8 mouse cellular contexts compared by ENCODE assay signal in genomic region chr16:23225069-23225721, GRCm38 (mm10). TPM values are rescaled to one million over a fixed set of nuclear protein-coding genes. Genes with fewer than 3 reads are reported as not detected.
DNase-seq lines count a peak whose midpoint lies in the region; ATAC-seq and TF ChIP-seq lines count a peak whose summit lies in the region.

No protein-coding gene starts in this region.

- intact Hi-C loops in left cerebral cortex, adult 2 months (cut with DNase I) = loop anchor here (2.0 kb wide), 2 partner anchors 74 to 178 kb away; no protein-coding TSS in a partner anchor

- TF ChIP-seq CTCF in left cerebral cortex, adult 2 months (IDR thresholded peaks at IDR 0.05) = no peak
- no peak for TF ChIP-seq CTCF in hindbrain, postnatal 0 days (IDR thresholded peaks at IDR 0.05; ENCODE audit: low read depth)
- TF ChIP-seq CTCF in thymus, adult 2 months (IDR thresholded peaks at IDR 0.05; ENCODE audit: borderline replicate concordance, control insufficient read depth, extremely low read depth, insufficient read depth, low read length, poor library complexity) = no peak

- peak overlapping the region; percentile 91 for H3K27ac ChIP-seq in left cerebral cortex, adult 2 months
- peak overlapping the region; percentile 59 for H3K27ac ChIP-seq in hindbrain, postnatal 0 days
- peak overlapping the region; percentile 70 for H3K27ac ChIP-seq in liver, embryonic 11.5 days (ENCODE audit: low read depth, low read length)
- peak overlapping the region; percentile 80 for H3K27ac ChIP-seq in thymus, adult 2 months (ENCODE audit: control insufficient read depth, insufficient read depth, low read length)

- H3K9me3 ChIP-seq in hindbrain, postnatal 0 days (ENCODE audit: low read length) = no peaks in the 10 kb centered on the region
- no peaks in the 10 kb centered on the region for H3K9me3 ChIP-seq in liver, embryonic 11.5 days (ENCODE audit: control insufficient read depth, low read length)

- WGBS in hindbrain, postnatal 0 days = under 1% methylated on average over 42 of the region's 46 CpGs
- WGBS in liver, embryonic 11.5 days = under 1% methylated on average over 42 of the region's 46 CpGs
- under 1% methylated on average over 46 of the region's 46 CpGs for WGBS in thymus, adult 2 months

- H3K9ac ChIP-seq in hindbrain, postnatal 0 days (replicated peaks; ENCODE audit: low read length) = peak overlapping the region; percentile 67
- H3K9ac ChIP-seq in liver, embryonic 11.5 days (ENCODE audit: low read depth, low read length) = peak overlapping the region; percentile 74

- H3K79me2 ChIP-seq in myocyte (ENCODE audit: control insufficient read depth, insufficient read depth) = peaks cover 7% of the 10 kb centered on the region

- peak overlapping the region; percentile 96 for H3K4me2 ChIP-seq in hindbrain, postnatal 0 days (ENCODE audit: low read depth, low read length)
- H3K4me2 ChIP-seq in liver, embryonic 11.5 days = peak overlapping the region; percentile 73
- peak overlapping the region; percentile 90 for H3K4me2 ChIP-seq in myocyte (ENCODE audit: low read depth)

- peak overlapping the region; percentile 69 for H3K4me3 ChIP-seq in left cerebral cortex, adult 2 months
- peak overlapping the region; percentile 62 for H3K4me3 ChIP-seq in hindbrain, postnatal 0 days (ENCODE audit: low read length)
- H3K4me3 ChIP-seq in liver, embryonic 11.5 days (ENCODE audit: low read depth, low read length) = peak overlapping the region; percentile 63
- H3K4me3 ChIP-seq in myocyte = peak overlapping the region; percentile 62
- H3K4me3 ChIP-seq in thymus, adult 2 months (ENCODE audit: control insufficient read depth, insufficient read depth, low read length) = peak overlapping the region; percentile 65

- H3K27me3 ChIP-seq in hindbrain, postnatal 0 days (ENCODE audit: insufficient read depth, low read length) = no peaks in the 10 kb centered on the region
- peaks cover 56% of the 10 kb centered on the region for H3K27me3 ChIP-seq in liver, embryonic 11.5 days (replicated peaks; ENCODE audit: control insufficient read depth, insufficient read depth, low read length)
- no peaks in the 10 kb centered on the region for H3K27me3 ChIP-seq in myocyte (ENCODE audit: control insufficient read depth, insufficient read depth, insufficient read length)
- H3K27me3 ChIP-seq in thymus, adult 2 months (ENCODE audit: control insufficient read depth, insufficient read depth, low read length) = no peaks in the 10 kb centered on the region

- TF ChIP-seq POLR2A in myocyte (IDR thresholded peaks at IDR 0.05; ENCODE audit: insufficient read length, low read depth) = no peak
- peak; percentile 39; the same call in 1 of the 2 replicates for TF ChIP-seq POLR2A in thymus, adult 2 months (IDR thresholded peaks at IDR 0.05; ENCODE audit: control insufficient read depth, extremely low read depth, insufficient read depth, low read length, poor library complexity)

- DNase-seq in left cerebral cortex, adult 2 months (ENCODE audit: extremely low spot score in 1 of 2, low spot score in 2 of 2) = peak; percentile 29 to 40
- DNase-seq in left cerebral cortex, adult 11 months (ENCODE audit: low spot score) = no peak
- peak; percentile 22 to 29 for DNase-seq in adrenal gland, postnatal 4 days (ENCODE audit: low spot score in 2 of 2)
- peak; percentile 49 for DNase-seq in gastrocnemius, postnatal 10 days
- DNase-seq in hindbrain, postnatal 0 days (ENCODE audit: low spot score) = peak; percentile 69
- peak; percentile 68 for DNase-seq in liver, embryonic 11.5 days (ENCODE audit: low spot score)
- peak; percentile 79 for DNase-seq in thymus, adult 2 months

- ATAC-seq in hindbrain, postnatal 0 days = peak; percentile 76
- peak; percentile 36; the same call in 1 of the 2 replicates for ATAC-seq in liver, embryonic 11.5 days (replicated peaks; ENCODE audit: low FRiP score)

- no peaks in the 10 kb centered on the region; the same call in 1 of the 2 replicates for H3K4me1 ChIP-seq in hindbrain, postnatal 0 days (ENCODE audit: insufficient read depth, low read length)
- H3K4me1 ChIP-seq in liver, embryonic 11.5 days (replicated peaks; ENCODE audit: control insufficient read depth, insufficient read depth, low read length) = peaks cover 3% of the 10 kb centered on the region; the same call in 1 of the 2 replicates
- peaks cover 15% of the 10 kb centered on the region for H3K4me1 ChIP-seq in thymus, adult 2 months (replicated peaks; ENCODE audit: control insufficient read depth, insufficient read depth, low read length)

- H3ac ChIP-seq in myocyte (ENCODE audit: control insufficient read depth, insufficient read length) = peak overlapping the region; percentile 24

- no peaks in the 10 kb centered on the region for H3K36me3 ChIP-seq in hindbrain, postnatal 0 days (ENCODE audit: insufficient read depth, low read length)
- no peaks in the 10 kb centered on the region for H3K36me3 ChIP-seq in liver, embryonic 11.5 days (ENCODE audit: control insufficient read depth, insufficient read depth, low read length)
- H3K36me3 ChIP-seq in myocyte (ENCODE audit: control insufficient read depth, insufficient read depth) = no peaks in the 10 kb centered on the region
- no peaks in the 10 kb centered on the region for H3K36me3 ChIP-seq in thymus, adult 2 months (ENCODE audit: control insufficient read depth, insufficient read depth, low read length)

TF ChIP-seq in myocyte, 11 proteins besides CTCF, POLR2A, EP300 and RAD21:
- TF ChIP-seq MAX (IDR thresholded peaks at IDR 0.05; ENCODE audit: low read depth) = no peak
- TF ChIP-seq MYOG (IDR thresholded peaks at IDR 0.05; ENCODE audit: control insufficient read depth in 1 of 3, insufficient read depth in 1 of 3, insufficient read length in 2 of 3, low read depth in 2 of 3) = peak in 1 of 3 experiments; percentile 7
TF ChIP-seq in myocyte: peak in this region for 1.

RNA-seq across cellular contexts. Expression of gene St6gal1, which starts 0.7 kb away (rescaled TPM):
- 10 to 100 TPM; 16.5 to 18.7 TPM for total RNA-seq in left cerebral cortex, adult 2 months (2021)
- 10 to 100 TPM; 46.6 to 56.3 TPM for total RNA-seq in adrenal gland, postnatal 4 days (2021)
- total RNA-seq in gastrocnemius, postnatal 10 days (2021) = 1 to 10 TPM; 9.5 to 9.8 TPM
- 23.9 and 39.9 TPM in 2 replicates for total RNA-seq in hindbrain, postnatal 0 days (2014; rRNA removed)
- 10.4 and 11.6 TPM in 2 replicates for polyA plus RNA-seq in hindbrain, postnatal 0 days (2015; fragmentation: Nextera tagmentation; extraction: Ambion mirVana)
- 16.1 and 18.7 TPM in 2 replicates for polyA plus RNA-seq in liver, embryonic 11.5 days (2014; fragmentation: Nextera tagmentation; extraction: Ambion mirVana)
- polyA plus RNA-seq in myocyte (2012; fragmentation: generic; extraction: Trizol) = 5.7 TPM
- 30.7 and 33.2 TPM in 2 replicates for polyA plus RNA-seq in thymus, adult 2 months (2012; rRNA removed)
